Mouse (Mus musculus): Measurements from ENCODE around the gene Bglap.

The Bglap gene

GRCm38 (mm10) chr3:88338316-88338715 lies 45.9 kb downstream of the Bglap start:
- no peak for DNase-seq

- no peak for DNase-seq
These were observed 46.8 kb downstream of the Bglap start for GRCm38 (mm10) chr3:88337367-88338020.

DNA sequence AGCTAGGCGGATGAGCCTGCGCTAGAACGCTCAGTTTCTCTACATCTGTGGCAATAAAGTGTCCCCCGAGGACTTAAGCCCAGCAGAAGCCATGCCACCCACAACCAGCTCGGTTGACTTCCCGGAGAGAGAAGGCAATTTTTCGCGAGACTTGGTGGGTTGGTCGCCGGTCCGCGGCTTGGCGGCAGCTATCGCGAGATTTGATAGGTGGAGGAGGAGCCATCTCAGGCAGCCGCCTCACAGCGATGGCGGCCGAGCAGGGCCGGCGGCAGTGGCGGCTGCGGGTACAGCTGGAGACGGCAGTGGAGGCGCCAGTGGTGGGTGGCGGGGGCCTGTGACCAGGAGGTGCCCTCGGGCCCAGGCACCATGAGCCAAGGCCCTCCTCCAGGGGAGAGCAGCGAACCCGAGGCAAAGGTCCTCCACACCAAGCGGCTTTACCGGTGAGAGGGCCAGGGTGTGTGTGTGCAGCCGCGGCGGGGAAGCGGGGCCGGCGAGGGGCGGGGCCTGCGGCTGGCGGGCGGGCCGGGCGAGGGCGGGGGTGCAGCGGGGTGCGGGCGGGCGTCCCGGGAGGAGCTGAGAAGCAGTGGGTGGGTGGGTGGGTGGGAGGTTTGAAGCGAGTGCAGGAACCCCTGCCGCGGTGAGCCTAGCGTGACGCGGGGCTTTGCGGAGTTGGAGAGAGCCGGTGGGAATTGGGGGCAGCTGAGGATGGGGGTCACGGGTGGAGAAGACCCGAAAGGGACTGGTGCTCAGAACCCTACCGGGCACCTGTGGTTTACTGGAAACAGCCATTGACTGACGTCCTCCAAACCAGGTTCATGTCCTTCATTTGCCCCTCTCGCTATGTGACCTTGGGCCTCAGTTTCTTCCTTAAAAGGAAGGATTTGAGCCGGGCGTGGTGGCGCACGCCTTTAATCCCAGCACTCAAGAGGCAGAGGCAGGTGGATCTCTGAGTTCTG lies 47.9 kb downstream of the Bglap start, which contains the start of the genes Tmem79 and Smg5:
TSS of gene Tmem79 (minus strand) at position 91 of the 956 bp plus-strand sequence.
TSS of gene Smg5 (plus strand) at position 203 of the 956 bp plus-strand sequence.
- DNase-seq: peak; percentile 97

DNA sequence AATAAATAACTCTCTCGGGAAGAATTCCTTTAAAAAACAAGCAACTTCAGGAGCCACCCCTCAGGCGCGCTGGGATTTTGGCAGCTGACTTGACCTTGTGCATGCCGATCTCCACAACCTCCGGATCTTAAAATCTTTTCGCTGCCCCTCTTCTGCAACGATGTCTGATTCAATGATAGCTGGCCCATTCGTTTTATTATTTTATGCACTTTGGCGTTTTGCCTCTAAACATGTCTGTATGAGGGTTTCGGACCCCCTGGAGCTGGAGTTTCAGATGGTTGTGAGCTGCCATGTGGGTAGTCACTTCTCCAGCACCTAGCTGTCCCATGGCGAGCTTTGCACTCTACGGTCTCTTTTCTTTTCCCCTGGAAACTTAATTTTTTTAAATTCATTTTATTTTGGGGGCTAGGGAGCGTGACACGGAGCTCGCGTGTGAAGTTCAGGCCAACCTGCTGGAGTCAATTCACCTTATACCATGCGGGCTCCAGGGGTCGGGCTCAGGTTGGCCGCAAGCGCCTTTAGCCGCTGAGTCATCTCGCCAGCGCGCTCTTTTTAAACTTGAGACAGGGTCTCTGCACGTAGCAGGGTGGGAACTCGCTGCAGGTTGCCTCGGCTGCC lies 48.7 kb downstream of the Bglap start:
- peak; percentile 31 for DNase-seq

DNA sequence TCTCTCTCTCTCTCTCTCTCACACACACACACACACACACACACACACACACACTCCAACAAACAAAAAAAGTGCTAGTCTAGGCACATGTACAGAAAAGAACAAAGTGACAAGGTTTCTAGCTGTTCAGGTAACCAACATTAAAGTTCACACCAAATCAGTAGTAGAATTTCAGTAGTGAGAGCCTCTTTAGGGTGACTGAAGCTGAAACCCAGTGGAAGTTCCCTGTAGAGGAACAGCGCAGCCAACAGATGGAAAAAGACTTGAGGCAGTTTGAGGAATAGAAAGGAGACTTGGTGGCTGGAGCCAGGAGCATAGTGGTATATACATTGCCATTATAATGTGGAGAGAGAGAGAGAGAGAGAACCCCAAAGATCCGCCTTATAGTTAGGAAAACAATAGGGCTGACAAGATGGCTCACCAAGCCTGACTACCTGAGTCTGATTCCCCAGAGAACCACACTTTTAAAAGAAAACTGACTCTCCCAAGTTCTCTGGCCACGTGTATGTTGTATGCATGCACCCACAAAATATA lies 49.3 kb downstream of the Bglap start:
- no peak for DNase-seq

DNA sequence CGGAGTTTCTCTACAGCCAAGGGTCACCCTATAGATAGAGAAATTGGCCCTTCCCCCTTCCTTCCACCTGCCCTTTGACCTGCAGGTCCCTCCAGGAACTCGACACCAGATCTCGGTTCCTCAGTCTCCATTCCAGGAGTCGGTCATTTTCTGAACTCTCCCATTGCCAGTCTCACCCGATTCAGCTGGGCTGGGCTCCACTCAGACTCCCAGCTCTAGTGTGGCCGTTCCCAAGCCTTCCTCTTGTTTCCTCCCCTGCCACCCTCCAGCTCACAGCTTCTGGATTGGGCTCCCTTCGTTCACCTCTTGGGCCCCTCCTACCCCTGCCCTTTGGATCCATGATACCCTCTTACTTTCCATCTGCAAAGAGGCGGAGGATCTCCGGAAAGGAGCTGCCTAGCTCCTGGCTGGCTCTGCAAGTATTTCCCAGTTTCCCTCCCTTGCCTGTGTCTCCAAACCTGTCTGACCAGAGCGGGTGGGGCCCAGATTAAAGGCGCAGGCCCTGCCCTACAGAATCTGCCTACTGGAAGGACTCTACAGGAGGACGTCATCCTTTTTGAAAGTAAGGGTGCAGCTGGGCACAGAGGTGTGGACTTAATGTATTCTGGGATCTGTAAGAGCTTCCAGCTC lies 50.1 kb downstream of the Bglap start:
- DNase-seq: no peak

All from embryo, embryonic 11 days (tissue).